Mouse (Mus musculus): ENCODE results near the gene Prok1.
A peak's percentile ranks its signal among the peaks of the same experiment; 100 is the strongest.

The Prok1 gene

DNA sequence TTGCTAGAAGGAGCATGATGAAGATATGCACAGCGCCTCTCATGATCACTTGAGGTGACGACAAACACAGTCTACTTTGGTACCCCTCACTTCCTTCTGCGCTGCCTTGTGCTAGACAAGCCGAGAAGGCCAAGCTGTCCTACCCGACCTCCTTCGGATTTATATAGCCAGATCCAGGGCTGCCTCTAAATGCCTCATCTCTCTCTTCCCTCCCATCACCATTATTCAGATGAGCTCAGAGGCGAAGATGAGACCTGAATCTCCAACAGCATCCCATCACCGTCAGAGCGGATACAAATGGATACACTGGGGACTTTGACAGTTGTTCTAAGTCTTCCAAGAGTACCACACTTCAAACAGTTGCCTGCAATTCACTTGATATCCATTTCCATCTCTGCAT, at the start of gene Prok1:
TSS of gene Prok1 (minus strand) at position 101 of the 400 bp plus-strand sequence.
- DNase-seq (ENCODE audit: low spot score), result no peak

DNA sequence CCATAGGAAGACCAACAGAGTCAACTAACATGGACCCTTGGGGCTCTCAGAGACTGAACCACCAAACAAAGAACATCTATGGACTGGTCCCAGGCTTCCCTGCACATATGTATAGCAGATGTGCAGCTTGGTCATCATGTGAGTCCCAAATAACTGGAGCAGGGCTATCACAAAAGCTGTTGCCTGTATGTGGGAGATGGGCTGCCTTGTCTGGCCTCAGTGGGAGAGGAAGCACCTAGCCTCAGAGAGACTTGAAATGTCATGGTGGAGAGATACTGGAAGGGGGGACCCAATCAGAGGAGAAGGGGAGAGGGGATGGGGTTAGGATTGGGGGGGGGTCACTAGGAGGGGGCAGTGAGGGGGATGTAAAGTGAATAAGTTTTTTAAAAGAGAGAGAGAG, 47.8 kb upstream of the Prok1 start:
- DNase-seq (ENCODE audit: low spot score), result no peak

DNA sequence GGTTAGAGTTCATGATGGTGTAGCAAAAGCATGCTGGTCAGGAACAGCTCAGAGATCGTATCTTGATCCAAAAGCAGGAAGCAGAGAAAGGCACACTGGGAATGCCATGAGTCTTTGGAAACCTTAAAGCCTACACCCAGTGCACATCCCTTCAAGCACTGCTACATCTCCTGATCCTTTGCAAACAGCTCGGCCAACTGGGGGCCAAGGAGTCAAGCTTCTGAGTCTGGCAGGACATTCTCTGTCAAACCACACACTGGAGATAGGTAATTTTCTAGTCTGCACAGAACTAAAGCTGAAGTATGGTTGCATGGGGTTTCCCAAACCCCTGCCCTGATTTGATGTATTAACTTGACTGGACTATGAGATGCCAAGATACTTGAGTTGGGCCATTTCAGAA, 46.6 kb upstream of the Prok1 start:
- no peak for DNase-seq (ENCODE audit: low spot score)

DNA sequence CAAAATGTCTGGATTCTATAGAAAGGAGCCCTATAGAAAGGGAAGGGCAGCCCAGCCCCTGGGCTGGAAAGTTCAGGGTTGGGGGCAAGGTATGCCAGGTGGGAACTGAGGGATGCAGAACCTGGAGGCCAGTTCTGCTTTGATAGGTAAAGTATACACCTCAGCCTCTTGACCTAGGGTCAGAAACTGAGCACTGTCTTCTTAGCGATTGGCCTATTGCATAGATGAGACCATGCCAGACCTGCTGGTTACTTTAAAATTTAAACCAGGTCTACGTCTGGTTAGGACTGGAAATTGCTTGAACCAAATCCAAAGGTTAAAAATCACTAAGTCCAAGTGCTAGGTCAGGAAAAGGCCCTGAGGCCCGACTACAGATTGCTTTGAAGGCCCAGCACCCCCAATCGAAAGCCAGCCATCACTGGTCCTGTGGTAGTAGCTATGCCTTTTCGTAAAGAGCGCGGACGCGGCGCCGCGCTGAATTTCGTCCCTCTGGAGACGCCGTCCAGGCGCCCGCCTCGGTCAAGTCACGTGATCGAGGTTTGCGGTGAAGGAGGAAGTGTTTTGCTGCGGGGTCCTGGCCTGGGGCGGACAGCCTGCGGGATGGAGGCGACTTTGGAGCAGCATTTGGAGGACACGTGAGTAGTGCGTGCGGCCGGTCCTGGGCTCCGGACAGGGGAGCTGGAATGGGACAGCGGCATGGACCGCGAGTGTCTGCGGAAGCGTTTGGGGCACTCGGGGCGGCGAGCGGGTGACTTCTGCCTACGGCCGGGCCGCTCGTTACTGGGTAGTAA, 39.2 kb upstream of the Prok1 start, which contains the start of gene Lamtor5:
TSS of gene Lamtor5 (plus strand) at position 380 of the 791 bp plus-strand sequence.
- DNase-seq (ENCODE audit: low spot score), result peak; percentile 88

DNA sequence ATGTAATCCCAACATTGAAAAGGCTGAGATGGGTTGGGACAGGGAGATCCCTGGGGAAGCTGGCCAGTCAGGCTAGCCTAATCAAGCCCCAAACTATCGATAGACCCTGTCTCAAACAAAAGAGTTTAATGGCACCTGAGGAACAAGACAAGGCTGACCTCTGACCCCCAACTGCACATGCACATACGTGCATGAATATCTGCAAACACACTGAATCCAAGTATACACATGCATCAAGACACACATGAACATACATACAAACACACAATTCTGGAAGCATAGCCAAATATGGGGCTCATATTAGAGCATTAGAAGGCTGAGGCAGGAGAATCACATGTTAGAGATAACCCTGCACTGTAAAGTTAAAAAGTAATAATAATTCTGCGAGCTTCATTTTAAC, 37.1 kb upstream of the Prok1 start:
- DNase-seq (ENCODE audit: low spot score), result no peak

DNA sequence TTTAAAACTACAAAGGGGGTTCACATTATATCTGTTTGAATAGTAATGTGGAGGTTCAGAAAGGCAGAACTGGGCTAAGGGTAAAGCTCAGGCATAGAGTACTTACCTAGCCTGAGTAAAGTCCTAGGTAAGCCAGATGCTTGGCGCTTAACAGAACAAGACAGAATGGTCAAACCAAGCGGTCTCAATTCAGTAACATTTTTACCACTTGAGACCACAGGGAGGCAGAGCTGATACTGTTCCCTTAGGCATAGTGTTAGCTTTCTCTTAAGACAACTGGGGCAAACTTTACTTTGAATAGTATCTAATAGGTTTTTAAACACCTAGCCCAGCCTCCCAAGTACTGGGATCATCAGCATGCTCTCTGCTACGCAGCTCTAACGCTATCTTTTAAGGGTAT, 36.5 kb upstream of the Prok1 start:
- no peak for DNase-seq (ENCODE audit: low spot score)

DNA sequence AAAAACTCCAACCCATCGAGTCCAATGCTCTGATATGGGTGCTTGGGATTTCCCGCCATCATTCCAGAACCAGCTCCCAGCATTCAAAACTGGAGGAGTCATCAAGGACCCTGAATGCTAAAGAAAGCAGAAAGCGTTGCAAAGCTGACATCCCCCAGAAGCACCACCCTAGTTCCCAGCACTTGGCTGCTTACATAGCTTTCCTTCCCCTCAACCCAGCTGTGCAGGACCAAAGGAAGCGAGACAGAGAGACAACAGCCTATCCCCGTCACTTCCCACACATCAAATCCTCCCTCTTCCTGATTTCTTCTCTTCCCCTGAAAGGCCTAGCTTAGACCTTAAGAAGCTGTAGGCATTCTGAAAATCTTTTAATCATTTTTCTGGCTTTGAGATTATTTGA, 35.8 kb upstream of the Prok1 start:
- DNase-seq (ENCODE audit: low spot score), result no peak

DNA sequence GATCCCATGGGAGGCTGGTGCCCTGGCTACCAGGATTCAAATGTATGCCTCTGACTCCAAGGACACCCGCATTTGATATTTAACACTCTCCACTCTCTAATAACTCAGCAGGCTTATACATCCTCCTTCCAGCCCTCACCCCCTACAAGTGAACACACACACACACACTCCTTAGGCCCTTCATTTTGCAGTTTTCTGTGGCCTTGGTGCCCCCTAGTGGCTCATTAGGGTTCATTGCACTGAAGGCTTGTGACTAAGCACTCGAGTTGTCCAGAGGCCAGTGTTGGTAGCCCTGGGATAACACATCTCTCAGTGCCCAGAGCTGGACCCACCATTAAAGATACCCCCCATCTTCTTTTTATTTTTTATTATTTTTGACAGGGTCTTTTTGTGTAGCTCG, 34.3 kb upstream of the Prok1 start:
- peak; percentile 60 for DNase-seq (ENCODE audit: low spot score)

DNA sequence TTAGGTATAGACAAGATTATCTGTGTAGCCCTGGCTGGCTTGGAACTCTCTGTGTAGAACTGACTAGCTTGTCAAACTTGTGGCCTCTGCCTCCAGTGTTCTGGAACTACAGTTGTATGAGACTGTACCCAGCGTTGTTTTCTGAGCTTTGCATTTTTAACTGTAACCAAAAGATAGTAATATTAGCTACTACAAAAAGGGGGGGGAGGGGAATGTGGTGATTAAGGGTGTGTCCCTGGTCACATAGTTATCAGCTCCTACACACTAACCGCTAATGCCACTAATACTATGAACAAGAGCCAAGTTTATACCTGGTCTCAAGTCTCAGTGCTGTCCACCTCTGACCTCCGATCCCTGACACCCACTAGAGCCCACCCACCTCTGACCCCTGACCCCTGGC, 32.9 kb upstream of the Prok1 start:
- no peak for DNase-seq (ENCODE audit: low spot score)

DNA sequence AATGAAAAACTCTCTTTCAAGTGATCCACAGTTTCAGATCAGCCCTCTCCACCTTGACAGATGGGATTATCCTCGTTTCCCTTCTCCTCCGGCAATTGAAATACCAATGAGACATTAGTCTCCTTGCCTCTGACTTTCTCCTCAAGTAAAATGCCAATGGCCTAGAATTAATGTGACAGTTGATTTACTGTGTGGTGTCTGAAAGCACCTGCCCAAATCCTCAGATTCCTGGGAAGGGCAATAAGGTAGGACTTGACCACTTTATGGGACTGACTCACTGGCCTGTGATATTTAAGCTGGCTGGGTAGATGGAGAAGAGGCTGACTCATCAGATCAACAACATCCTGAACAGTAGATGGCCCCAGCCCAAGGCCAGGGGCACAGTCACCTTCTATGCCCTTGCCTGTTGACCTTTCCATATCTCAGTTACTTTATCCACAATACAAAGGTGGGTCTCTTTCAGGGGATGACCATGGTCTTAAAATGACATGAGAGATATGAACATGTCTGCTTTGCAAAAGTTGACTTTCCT, 27.4 kb upstream of the Prok1 start:
- no peak for DNase-seq (ENCODE audit: low spot score)

DNA sequence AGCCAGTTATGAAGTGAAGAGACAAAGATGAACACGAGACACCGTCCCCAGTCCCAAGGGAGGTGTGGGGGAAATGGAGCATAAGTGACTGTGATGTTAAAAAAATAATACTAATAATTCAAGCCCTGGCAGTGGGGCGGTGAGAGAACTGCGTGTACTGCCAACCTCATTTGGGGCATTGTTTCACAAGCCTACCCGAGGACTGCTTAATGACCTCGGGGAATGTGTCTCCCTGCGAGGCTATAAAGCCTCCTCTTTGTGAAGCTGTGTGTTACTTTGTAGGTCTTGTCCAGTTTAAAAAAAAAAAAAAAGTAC, 22.3 kb upstream of the Prok1 start:
- no peak for DNase-seq (ENCODE audit: low spot score)

DNA sequence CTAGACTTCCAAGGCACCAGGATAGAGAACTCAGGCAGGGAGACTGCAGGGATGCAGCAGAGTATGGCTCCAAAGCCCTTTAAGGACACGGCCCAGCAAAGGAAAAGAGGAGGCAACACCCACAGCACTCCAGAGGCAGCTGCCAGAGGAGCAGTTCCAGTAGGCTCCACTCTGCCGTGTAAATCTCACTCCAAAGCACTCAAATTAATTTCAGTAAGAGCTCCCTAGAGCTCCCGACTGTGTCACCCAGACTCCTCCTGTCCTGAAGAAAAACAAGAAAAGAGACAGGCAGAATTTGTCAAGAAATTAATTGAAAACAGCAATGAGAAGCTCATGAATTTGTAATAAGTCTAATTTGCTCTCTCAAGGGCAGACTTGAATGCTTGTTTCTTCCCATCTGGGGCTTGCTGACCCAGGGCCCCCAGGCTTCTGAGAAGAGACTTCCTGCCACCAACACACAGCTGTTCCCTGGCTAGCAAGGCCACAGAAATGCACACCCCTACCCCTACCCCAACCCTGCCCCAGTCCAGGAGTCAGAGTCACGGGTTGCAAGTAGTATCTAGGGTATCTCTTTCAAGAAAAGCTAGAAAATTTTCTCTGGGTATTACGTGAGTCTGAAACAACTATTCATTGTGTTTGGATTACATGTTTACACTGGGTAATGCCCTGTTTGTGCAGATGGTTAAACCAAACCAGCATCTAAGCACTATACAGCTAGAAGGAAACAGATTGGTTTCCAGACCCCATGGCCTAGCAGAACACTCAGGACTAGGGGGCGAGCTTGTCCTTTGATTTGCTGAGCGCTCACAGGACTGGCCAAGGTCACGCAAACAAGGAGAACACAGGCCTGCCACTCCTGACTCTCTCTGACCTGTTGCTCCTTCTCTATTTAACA, 21.7 kb upstream of the Prok1 start:
- no peak for DNase-seq (ENCODE audit: low spot score)

DNA sequence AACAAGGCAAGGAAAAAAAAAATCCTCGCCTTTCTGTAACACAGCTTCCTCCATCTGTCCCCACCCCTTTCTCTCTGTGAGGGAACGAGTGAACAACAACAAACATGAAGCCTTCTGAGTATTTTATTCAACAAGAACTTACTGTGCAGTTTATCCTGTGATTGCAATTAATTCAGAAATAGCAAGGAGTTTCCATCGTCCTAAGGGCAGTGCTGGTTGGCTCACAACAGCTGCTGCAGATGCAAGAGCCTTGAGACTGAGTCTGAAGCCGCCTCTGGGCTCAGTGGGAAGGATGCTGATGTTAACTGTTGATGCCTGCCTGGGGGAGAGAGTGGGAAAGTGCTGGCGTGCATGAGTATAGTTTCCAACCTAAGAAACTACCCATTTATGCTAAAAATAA, 18.4 kb upstream of the Prok1 start:
- DNase-seq (ENCODE audit: low spot score), result no peak

DNA sequence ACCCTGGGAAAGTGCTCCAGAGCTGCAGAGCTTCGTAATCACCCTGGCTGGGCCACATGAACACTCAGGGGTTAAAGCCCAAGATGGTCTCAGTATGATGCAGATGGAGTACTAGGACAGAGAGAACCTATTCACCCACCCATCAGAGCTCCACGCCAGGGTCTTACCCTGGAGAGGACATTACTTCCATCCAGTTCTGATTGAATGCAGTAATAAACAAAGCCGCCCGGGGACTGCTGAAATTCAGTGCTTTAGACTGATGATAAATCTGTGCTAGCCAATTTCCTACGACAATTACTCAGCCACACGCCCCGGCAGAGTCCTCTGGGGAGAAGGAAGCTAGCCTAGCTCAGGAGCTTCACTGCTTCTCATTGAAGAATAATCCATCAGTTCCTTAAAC, 17.2 kb upstream of the Prok1 start:
- no peak for DNase-seq (ENCODE audit: low spot score)

DNA sequence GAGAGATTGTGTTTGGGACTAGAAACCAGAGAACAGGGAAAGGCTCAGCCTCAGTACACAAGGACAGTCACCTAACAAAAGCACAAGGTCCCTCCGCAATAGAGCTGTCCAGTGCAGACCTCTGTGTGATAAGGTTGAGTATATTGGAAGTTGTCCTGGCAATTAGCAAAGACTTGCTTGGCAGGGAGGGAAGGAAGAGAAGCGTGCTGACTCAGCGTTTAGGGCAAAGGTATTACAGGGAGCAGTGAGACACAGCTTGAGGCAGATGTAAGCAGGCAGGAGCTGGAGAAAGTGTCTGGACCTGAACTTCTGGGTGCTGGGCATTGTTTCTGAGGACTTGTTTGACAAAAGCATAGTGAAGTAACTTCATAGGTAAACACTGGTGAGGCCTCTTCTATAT, 16.5 kb upstream of the Prok1 start:
- no peak for DNase-seq (ENCODE audit: low spot score)

DNA sequence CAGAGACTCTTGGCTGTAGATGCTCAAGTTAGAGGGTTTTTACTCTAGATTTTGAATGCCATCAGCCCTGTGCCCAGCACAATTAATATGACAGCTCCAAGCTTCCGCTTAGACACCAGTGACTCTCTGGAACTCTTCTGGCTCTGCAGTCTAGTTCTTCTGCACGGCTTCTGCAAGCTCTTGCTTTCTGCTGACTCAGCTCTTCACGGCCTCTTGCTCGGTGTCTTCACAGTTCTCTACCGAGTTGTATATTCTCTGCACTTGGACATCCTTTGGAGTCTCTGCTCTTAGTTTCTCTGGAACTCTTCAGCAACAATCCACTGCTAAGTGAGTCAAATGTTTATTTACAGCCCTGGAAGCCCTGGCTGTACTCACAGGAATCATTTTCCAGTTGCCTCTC, 14.4 kb upstream of the Prok1 start:
- no peak for DNase-seq (ENCODE audit: low spot score)

DNA sequence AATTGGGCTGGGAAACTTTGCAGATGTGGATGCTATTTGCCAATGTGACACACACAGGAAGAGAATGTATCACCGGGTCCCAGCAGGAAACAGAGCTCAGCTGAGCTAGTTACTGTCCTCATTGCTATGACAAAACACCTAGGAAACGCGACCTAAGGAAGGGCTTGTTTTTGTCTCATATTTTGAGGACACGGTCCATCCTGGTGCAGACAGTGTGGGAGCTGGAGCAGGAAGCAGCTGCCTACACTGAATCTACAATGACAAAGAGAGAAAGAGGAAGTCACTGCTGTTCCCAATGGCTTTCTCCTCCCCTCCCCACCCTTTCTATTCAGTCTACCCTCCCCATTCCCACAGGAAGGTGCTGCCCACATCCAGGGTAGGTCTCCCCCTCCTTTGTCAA, 12.5 kb upstream of the Prok1 start:
- DNase-seq (ENCODE audit: low spot score), result no peak

DNA sequence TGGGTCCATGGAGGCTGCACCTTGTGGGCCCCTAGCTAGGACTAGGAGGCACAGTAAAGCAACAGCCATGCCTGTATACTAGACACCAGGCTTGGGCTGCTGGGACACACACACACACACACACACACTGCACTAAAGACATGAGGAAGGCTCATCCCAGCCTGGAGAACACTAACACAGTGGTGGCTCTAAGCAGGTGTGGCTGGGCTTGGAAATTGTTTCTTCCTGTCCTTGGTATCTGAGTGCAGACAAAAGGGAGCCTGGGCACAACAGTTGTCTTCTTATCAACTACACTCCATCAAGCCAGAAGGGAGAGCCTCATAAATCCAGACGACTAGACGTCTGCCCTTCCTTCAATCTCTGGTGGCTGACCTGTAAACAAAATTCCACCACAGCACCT, 10.8 kb upstream of the Prok1 start:
- no peak for DNase-seq (ENCODE audit: low spot score)

DNA sequence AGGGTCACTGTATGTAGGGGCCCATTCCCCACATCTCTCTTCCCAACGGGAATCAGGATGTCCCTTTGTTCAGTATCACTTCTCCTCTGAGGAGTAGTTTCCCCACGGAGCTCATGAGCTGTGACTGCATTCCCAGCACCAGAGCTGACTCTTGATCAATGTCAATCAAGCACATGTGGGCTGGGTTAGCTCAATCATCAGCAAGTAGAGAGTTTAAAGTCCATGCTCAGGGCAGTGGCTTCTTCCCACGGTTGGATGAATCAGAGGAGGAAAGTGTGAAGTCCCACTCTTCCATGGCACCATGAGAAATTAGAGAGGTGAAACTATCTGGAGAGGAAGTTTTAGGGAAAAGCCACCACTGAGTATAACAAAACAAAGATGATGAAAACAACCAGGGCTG, 9.5 kb upstream of the Prok1 start:
- DNase-seq (ENCODE audit: low spot score), result no peak

DNA sequence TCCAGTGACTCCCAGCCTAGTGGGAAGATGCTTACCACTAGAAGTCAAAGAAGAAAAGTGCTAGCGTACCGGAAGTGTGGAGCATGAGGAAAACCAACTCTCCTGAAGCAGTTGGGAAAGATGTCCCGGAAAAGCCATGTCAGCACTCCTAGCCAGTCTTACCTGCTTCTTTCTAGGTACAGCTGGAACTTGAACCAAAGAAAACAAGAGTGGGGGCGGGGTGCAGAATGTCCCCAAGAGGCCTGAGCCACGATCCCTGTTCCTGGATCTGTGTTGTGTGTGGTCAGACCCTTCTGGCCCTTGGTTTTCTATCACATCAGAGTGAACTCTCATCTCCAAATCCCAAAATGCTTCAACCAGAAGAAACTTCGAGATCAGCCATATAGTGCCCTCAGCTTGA, 7.4 kb upstream of the Prok1 start:
- no peak for DNase-seq (ENCODE audit: low spot score)

DNA sequence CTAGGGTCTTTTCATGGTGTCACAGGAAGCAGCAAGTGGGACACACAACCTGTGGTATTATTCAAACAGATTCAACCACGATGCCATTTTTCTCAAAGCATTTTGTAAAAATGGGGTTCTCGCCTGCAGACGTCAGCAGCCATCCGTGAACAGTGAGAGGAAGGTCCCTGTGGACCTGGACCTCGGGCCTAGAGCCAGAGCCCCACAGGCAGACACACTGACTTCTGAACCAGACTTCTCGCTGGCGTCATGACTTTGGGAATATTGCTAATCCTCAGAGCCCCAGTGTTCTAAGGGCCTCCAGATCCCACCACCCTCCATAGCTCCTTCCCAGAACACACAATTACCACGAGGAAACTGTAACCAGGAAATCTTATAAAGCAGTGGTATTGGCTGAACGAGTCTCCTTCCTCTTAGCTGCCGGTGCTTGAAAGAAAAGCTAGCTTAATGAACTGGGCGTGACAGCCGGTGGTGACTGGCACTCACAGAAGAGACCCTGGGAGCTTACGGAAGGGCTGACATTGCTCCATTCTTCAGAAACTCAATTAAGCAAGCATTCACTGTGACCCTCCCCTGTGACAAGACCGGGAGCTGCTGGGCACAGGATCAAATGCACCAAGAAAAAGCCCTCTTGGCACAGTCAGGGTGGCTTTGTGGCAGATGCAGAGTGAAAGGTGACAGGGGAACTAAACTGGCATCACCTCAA, 2.0 kb upstream of the Prok1 start:
- DNase-seq (ENCODE audit: low spot score), result no peak

DNA sequence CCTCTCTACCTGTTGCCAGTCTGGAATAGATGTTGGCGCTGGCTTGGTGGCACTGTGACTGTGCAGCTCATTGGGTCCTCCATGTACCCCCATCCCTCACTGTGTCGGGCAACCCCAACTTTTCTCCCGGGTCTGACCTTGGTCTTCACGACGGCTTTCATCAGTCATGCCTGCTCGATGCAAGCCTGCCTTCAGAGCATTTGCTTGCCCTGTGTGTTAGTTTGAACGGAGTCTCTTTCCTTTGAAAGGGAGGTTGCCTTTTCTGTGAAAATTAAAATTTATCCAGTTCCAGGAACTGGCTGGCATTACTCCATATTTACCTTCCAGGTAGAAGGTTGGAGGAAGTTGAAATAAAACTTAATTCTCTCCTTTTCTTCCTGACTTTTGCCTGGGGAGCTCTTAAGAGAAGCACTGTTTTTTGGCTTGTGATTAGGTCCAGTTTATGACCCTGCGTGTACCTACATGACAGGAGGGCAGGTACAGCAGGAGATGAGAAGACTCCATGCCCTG, 981 bp downstream of the Prok1 start:
- DNase-seq (ENCODE audit: low spot score), result no peak

Measured in ovary, postnatal 14 days (tissue).